Mouse (Mus musculus): ENCODE measurements around the gene Gm20431.

- TF ChIP-seq FLI1 (IDR thresholded peaks at IDR 0.05; ENCODE audit: low read length), result no peak
- no peak for TF ChIP-seq GATA1 (IDR thresholded peaks at IDR 0.05; ENCODE audit: borderline replicate concordance, low read length)
These were observed 32.2 kb upstream of the Gm20431 start for GRCm38 (mm10) chr2:167693540-167693939.
